28 mouse cellular contexts compared by ENCODE assay signal in genomic region chr16:20192043-20192442, GRCm38 (mm10). TPM values are rescaled to one million over a fixed set of nuclear protein-coding genes. Genes with fewer than 3 reads are reported as not detected.
DNase-seq lines count a peak whose midpoint lies in the region; ATAC-seq lines count a peak whose summit lies in the region.
"Had no signal": no experiment of that assay in that cellular context is flagged by ENCODE, and none has a peak within 500 bp of the region (broad histone marks: within the 10 kb centered on the region; RNA-seq: fewer than 3 reads in every experiment).

No protein-coding gene starts in this region.

- peak; percentile 10 to 19 for DNase-seq in urinary bladder, postnatal 36 days (ENCODE audit: low spot score in 2 of 2)
- DNase-seq in urinary bladder, postnatal 14 days (ENCODE audit: low spot score) = no peak
- DNase-seq in NIH3T3 (ENCODE audit: low read depth) = peak; percentile 35
- DNase-seq in left cerebral cortex, postnatal 36 days (ENCODE audit: low spot score in 2 of 2) = no peak
- DNase-seq in cerebellum, postnatal 10 days = no peak
- DNase-seq in left cerebral cortex, adult 9 months (ENCODE audit: low spot score in 2 of 2) = no peak
- DNase-seq: adrenal gland, postnatal 10 days; cerebellum, adult 2 months; gastrocnemius, postnatal 10 days; heart, adult 2 months; heart, postnatal 14 days; kidney, postnatal 36 days; layer of hippocampus, adult 9-11 months; lung, adult 18-20 months; lung, postnatal 10 days; midbrain, embryonic 14.5 days; retina, postnatal 1 day; right cerebral cortex, postnatal 25 days; thymus, postnatal 14 days had no signal

- intact Hi-C loops in left cerebral cortex, postnatal 36 days (cut with DNase I) = no loop called here

- H3K27ac ChIP-seq in intestine, embryonic 16.5 days (ENCODE audit: low read length) = peak overlapping the region; percentile 52
- H3K27ac ChIP-seq: embryonic facial prominence, embryonic 15.5 days; forebrain, embryonic 15.5 days; heart, adult 2 months; heart, embryonic 13.5 days; hindbrain, embryonic 13.5 days; left cerebral cortex, adult 2 months; neural tube, embryonic 13.5 days had no signal

- peaks cover 12% of the 10 kb centered on the region; the same call in 1 of the 2 replicates for H3K36me3 ChIP-seq in intestine, embryonic 16.5 days (ENCODE audit: control insufficient read depth, insufficient read depth, low read length)

- H3K4me3 ChIP-seq in intestine, embryonic 16.5 days (ENCODE audit: low read length) = no peak overlapping the region
- H3K4me3 ChIP-seq: embryonic facial prominence, embryonic 15.5 days; forebrain, embryonic 15.5 days; heart, adult 2 months; heart, embryonic 13.5 days; hindbrain, embryonic 13.5 days; left cerebral cortex, adult 2 months; neural tube, embryonic 13.5 days had no signal

- no peak overlapping the region for H3K4me2 ChIP-seq in intestine, embryonic 16.5 days (ENCODE audit: low read depth, low read length)
- H3K4me2 ChIP-seq: embryonic facial prominence, embryonic 15.5 days; forebrain, embryonic 15.5 days; heart, embryonic 13.5 days; hindbrain, embryonic 13.5 days; liver, embryonic 11.5 days; neural tube, embryonic 13.5 days had no signal

- H3K4me1 ChIP-seq in intestine, embryonic 16.5 days (ENCODE audit: control insufficient read depth, insufficient read depth, low read length) = no peaks in the 10 kb centered on the region; the same call in 1 of the 2 replicates
- H3K4me1 ChIP-seq: embryonic facial prominence, embryonic 15.5 days; forebrain, embryonic 15.5 days; heart, embryonic 13.5 days; hindbrain, embryonic 13.5 days; neural tube, embryonic 13.5 days had no signal

- no peaks in the 10 kb centered on the region for H3K27me3 ChIP-seq in intestine, embryonic 16.5 days (replicated peaks; ENCODE audit: control insufficient read depth, insufficient read depth, low read length)
- H3K27me3 ChIP-seq: embryonic facial prominence, embryonic 15.5 days; forebrain, embryonic 15.5 days; heart, embryonic 13.5 days; hindbrain, embryonic 13.5 days; neural tube, embryonic 13.5 days had no signal

- no peaks in the 10 kb centered on the region for H3K9me3 ChIP-seq in intestine, embryonic 16.5 days (ENCODE audit: control insufficient read depth, low read length)
- H3K9me3 ChIP-seq: embryonic facial prominence, embryonic 15.5 days; forebrain, embryonic 15.5 days; heart, embryonic 13.5 days; hindbrain, embryonic 13.5 days; neural tube, embryonic 13.5 days had no signal

- ATAC-seq in intestine, embryonic 16.5 days = peak; percentile 89
- ATAC-seq: forebrain, embryonic 15.5 days had no signal

- no peak overlapping the region for H3K9ac ChIP-seq in intestine, embryonic 16.5 days (ENCODE audit: low read depth, low read length)
- H3K9ac ChIP-seq: embryonic facial prominence, embryonic 15.5 days; forebrain, embryonic 15.5 days; heart, embryonic 13.5 days; hindbrain, embryonic 13.5 days; neural tube, embryonic 13.5 days had no signal

RNA-seq across cellular contexts. Expression of gene Map6d1, which starts 49.1 kb away (rescaled TPM):
- polyA plus RNA-seq in intestine, embryonic 16.5 days (2015; fragmentation: Nextera tagmentation; extraction: Ambion mirVana) = 0.31 and 0.38 TPM in 2 replicates
- total RNA-seq in left cerebral cortex, postnatal 36 days (2021) = 10 to 100 TPM; 44.8 to 53.3 TPM
- total RNA-seq: megakaryocyte-erythroid progenitor cell, adult 5-6 weeks had no signal

RNA-seq across cellular contexts. Expression of gene Yeats2, which starts 51.2 kb away (rescaled TPM):
- 15.2 and 15.5 TPM in 2 replicates for polyA plus RNA-seq in intestine, embryonic 16.5 days (2015; fragmentation: Nextera tagmentation; extraction: Ambion mirVana)
- 10 to 100 TPM; 28.9 to 41.3 TPM for total RNA-seq in left cerebral cortex, postnatal 36 days (2021)

Comparison
In these comparisons a context has a peak if more than half of its experiments do, and no peak if none do; other contexts are left out.
1. DNase-seq: peak in urinary bladder, postnatal 36 days (2 of 2) and NIH3T3 (single experiment); none in urinary bladder, postnatal 14 days (single experiment), left cerebral cortex, postnatal 36 days (0 of 2), cerebellum, postnatal 10 days (0 of 2) and left cerebral cortex, adult 9 months (0 of 2).